Mouse (Mus musculus) gastrocnemius, adult 2 months (tissue): ENCODE measurements around the gene Dhh. TPM values are rescaled to one million over a fixed set of nuclear protein-coding genes. Genes with fewer than 3 reads are reported as not detected.

Experiments
- DNase-seq: peaks from one replicate; pipeline ENCODE4 v3.0.0; 2022
- H3K27ac ChIP-seq: fragments of 200-600 bp; 2 replicates; pipeline ENCODE4 v1.8.1; 2022; ENCODE audit warnings: mild to moderate bottlenecking
- H3K4me3 ChIP-seq: fragments of 200-600 bp; 2 replicates; pipeline ENCODE4 v1.8.1; 2022; ENCODE audit warnings: mild to moderate bottlenecking, moderate library complexity
- CTCF ChIP-seq: fragments of 200-600 bp; IDR thresholded peaks from 2 replicates; pipeline ENCODE4 v1.8.1; 2022; ENCODE audit warnings: antibody characterized with exemption, mild to moderate bottlenecking, moderate library complexity
- intact Hi-C: fragments of 180-260 bp; cut with DNase I; formaldehyde crosslinking; loops from one replicate; pipeline ENCODE4 v1.15.1; 2025
- total RNA-seq, 2 experiments: library from RNA; stranded (reverse); gene quantifications; 2 replicates each; pipeline ENCODE4 v1.2.3; 2021

Dhh gene
- total RNA-seq, 2 experiments from 2014 or later, result 0.81 to 0.82 TPM

- no peak overlapping the region for H3K4me3 ChIP-seq
- intact Hi-C loops, result no loop called here
- H3K27ac ChIP-seq, result no peak overlapping the region
- no peak for TF ChIP-seq CTCF
- no peak for DNase-seq
Observed at GRCm38 (mm10) chr15:98902600-98902999, 4.3 kb upstream of the Dhh start.

GRCm38 (mm10) chr15:98901530-98901929 is 3.2 kb upstream of the Dhh start:
- intact Hi-C loops, result no loop called here
- Histone ChIP-seq H3K27ac (no peak overlapping the region), H3K4me3 (no peak overlapping the region)
- TF ChIP-seq CTCF, result peak; percentile 16; the same call in 1 of the 2 replicates
- DNase-seq, result no peak

- DNase-seq, result peak; percentile 51
- Histone ChIP-seq H3K4me3 (peak overlapping the region; percentile 66), H3K27ac (peak overlapping the region; percentile 52)
- TF ChIP-seq CTCF, result no peak
- intact Hi-C loops, result no loop called here
Observed at GRCm38 (mm10) chr15:98897495-98897894, 845 bp downstream of the Dhh start.

- peak; percentile 53 for DNase-seq
- intact Hi-C loops, result no loop called here
- no peak for TF ChIP-seq CTCF
- H3K27ac ChIP-seq, result peak overlapping the region; percentile 78
- H3K4me3 ChIP-seq, result peak overlapping the region; percentile 83
Observed at GRCm38 (mm10) chr15:98895635-98896589, 2.4 kb downstream of the Dhh start.

GRCm38 (mm10) chr15:98894746-98895634 is 3.4 kb downstream of the Dhh start:
- intact Hi-C loops, result no loop called here

GRCm38 (mm10) chr15:98893940-98894745 is 4.2 kb downstream of the Dhh start, which contains the start of gene Rhebl1:
Gene Rhebl1, minus strand, starts transcription at chr15:98894540.
- peak within 1 kb of the TSS; percentile 83 for H3K4me3 ChIP-seq
- peak; percentile 63 for DNase-seq
- intact Hi-C loops, result no loop called here
- peak within 1 kb of the TSS; percentile 78 for H3K27ac ChIP-seq
- TF ChIP-seq CTCF, result no peak

More at GRCm38 (mm10) chr15:98894746-98895634, 3.4 kb downstream of the Dhh start:
- peak; percentile 13 for DNase-seq
- TF ChIP-seq CTCF, result no peak
- Histone ChIP-seq H3K4me3 (peak overlapping the region; percentile 83), H3K27ac (peak overlapping the region; percentile 78)

GRCm38 (mm10) chr15:98893036-98893435 is 5.3 kb downstream of the Dhh start:
- DNase-seq, result no peak
- Histone ChIP-seq H3K4me3 (no peak overlapping the region; the same call in 1 of the 2 replicates), H3K27ac (no peak overlapping the region)
- intact Hi-C loops, result no loop called here
- no peak for TF ChIP-seq CTCF

- peak; percentile 90 for TF ChIP-seq CTCF
- H3K4me3 ChIP-seq, result no peak overlapping the region
- peak; percentile 67 for DNase-seq
- H3K27ac ChIP-seq, result no peak overlapping the region
- intact Hi-C loops, result loop anchor here (1.0 kb wide), 2 partner anchors 36 to 102 kb away; no protein-coding TSS in a partner anchor
Observed at GRCm38 (mm10) chr15:98891907-98892606, 6.3 kb downstream of the Dhh start.

GRCm38 (mm10) chr15:98891198-98891742 is 7.1 kb downstream of the Dhh start:
- intact Hi-C loops, result no loop called here

GRCm38 (mm10) chr15:98887526-98887925 is 10.8 kb downstream of the Dhh start:
- peak; percentile 3 for DNase-seq
- no peak overlapping the region for H3K4me3 ChIP-seq
- no peak for TF ChIP-seq CTCF
- intact Hi-C loops, result no loop called here
- no peak overlapping the region for H3K27ac ChIP-seq

More at GRCm38 (mm10) chr15:98891198-98891742, 7.1 kb downstream of the Dhh start:
- no peak for TF ChIP-seq CTCF
- Histone ChIP-seq H3K4me3 (no peak overlapping the region), H3K27ac (no peak overlapping the region)
- peak; percentile 11 for DNase-seq
